Mouse (Mus musculus): ENCODE data around the gene Nrl. TPM values are rescaled to one million over a fixed set of nuclear protein-coding genes. Genes with fewer than 3 reads are reported as not detected.

Nrl gene
- polyA plus RNA-seq, 1 experiment, result not detected

- TF ChIP-seq CTCF (IDR thresholded peaks at IDR 0.05; ENCODE audit: insufficient read depth, low read depth, low read length), result peak; percentile 91
- no peak for TF ChIP-seq POLR2A (IDR thresholded peaks at IDR 0.05; ENCODE audit: insufficient read depth, low read depth, low read length)
- WGBS, result 33% methylated on average over 6 of the region's 6 CpGs
- Histone ChIP-seq H3K4me1 (ENCODE audit: control insufficient read depth, insufficient read depth, low read length) (peaks cover 4% of the 10 kb centered on the region), H3K4me3 (ENCODE audit: insufficient read depth, low read depth, low read length) (no peak overlapping the region), H3K27ac (ENCODE audit: insufficient read depth, low read depth, low read length) (no peak overlapping the region)
These were observed 27.3 kb downstream of the Nrl start for GRCm38 (mm10) chr14:55497449-55497821.

GRCm38 (mm10) chr14:55496761-55497448 is 27.9 kb downstream of the Nrl start:
- TF ChIP-seq CTCF (IDR thresholded peaks at IDR 0.05; ENCODE audit: insufficient read depth, low read depth, low read length) (no peak), POLR2A (IDR thresholded peaks at IDR 0.05; ENCODE audit: insufficient read depth, low read depth, low read length) (no peak)
- Histone ChIP-seq H3K4me1 (ENCODE audit: control insufficient read depth, insufficient read depth, low read length) (peaks cover 4% of the 10 kb centered on the region), H3K27ac (ENCODE audit: insufficient read depth, low read depth, low read length) (no peak overlapping the region), H3K4me3 (ENCODE audit: insufficient read depth, low read depth, low read length) (no peak overlapping the region)
- WGBS, result 80% methylated on average over 16 of the region's 16 CpGs

- 66% methylated on average over 20 of the region's 20 CpGs for WGBS
- Histone ChIP-seq H3K27ac (ENCODE audit: insufficient read depth, low read depth, low read length) (no peak overlapping the region), H3K4me1 (ENCODE audit: control insufficient read depth, insufficient read depth, low read length) (peaks cover 6% of the 10 kb centered on the region), H3K4me3 (ENCODE audit: insufficient read depth, low read depth, low read length) (no peak overlapping the region)
- TF ChIP-seq POLR2A (IDR thresholded peaks at IDR 0.05; ENCODE audit: insufficient read depth, low read depth, low read length), result no peak
- no peak for TF ChIP-seq CTCF (IDR thresholded peaks at IDR 0.05; ENCODE audit: insufficient read depth, low read depth, low read length)
These were observed 29.1 kb downstream of the Nrl start for GRCm38 (mm10) chr14:55495509-55496240.

GRCm38 (mm10) chr14:55492103-55492502 is 32.7 kb downstream of the Nrl start:
- Histone ChIP-seq H3K4me3 (ENCODE audit: insufficient read depth, low read depth, low read length) (no peak overlapping the region), H3K27ac (ENCODE audit: insufficient read depth, low read depth, low read length) (no peak overlapping the region), H3K4me1 (ENCODE audit: control insufficient read depth, insufficient read depth, low read length) (peaks cover 6% of the 10 kb centered on the region)
- TF ChIP-seq CTCF (IDR thresholded peaks at IDR 0.05; ENCODE audit: insufficient read depth, low read depth, low read length) (no peak), POLR2A (IDR thresholded peaks at IDR 0.05; ENCODE audit: insufficient read depth, low read depth, low read length) (no peak)
- WGBS, result 27% methylated on average over 3 of the region's 3 CpGs

- H3K4me1 ChIP-seq (ENCODE audit: control insufficient read depth, insufficient read depth, low read length), result peaks cover 6% of the 10 kb centered on the region
- WGBS, result under 1% methylated on average over 30 of the region's 30 CpGs
- H3K27ac ChIP-seq (ENCODE audit: insufficient read depth, low read depth, low read length), result peak overlapping the region; percentile 85
- TF ChIP-seq CTCF (IDR thresholded peaks at IDR 0.05; ENCODE audit: insufficient read depth, low read depth, low read length), result no peak
- no peak for TF ChIP-seq POLR2A (IDR thresholded peaks at IDR 0.05; ENCODE audit: insufficient read depth, low read depth, low read length)
- peak overlapping the region; percentile 88 for H3K4me3 ChIP-seq (ENCODE audit: insufficient read depth, low read depth, low read length)
These were observed 33.4 kb downstream of the Nrl start for GRCm38 (mm10) chr14:55491291-55491833.

GRCm38 (mm10) chr14:55490361-55491201 is 34.2 kb downstream of the Nrl start, which contains the start of gene Carmil3:
Carmil3 (plus strand) TSS chr14:55490651.
- TF ChIP-seq CTCF (IDR thresholded peaks at IDR 0.05; ENCODE audit: insufficient read depth, low read depth, low read length) (no peak), POLR2A (IDR thresholded peaks at IDR 0.05; ENCODE audit: insufficient read depth, low read depth, low read length) (peak; percentile 74)
- peaks cover 6% of the 10 kb centered on the region for H3K4me1 ChIP-seq (ENCODE audit: control insufficient read depth, insufficient read depth, low read length)
- H3K27ac ChIP-seq (ENCODE audit: insufficient read depth, low read depth, low read length), result peak within 1 kb of the TSS; percentile 85
- WGBS, result under 1% methylated on average over 68 of the region's 68 CpGs
- H3K4me3 ChIP-seq (ENCODE audit: insufficient read depth, low read depth, low read length), result peak within 1 kb of the TSS; percentile 88

GRCm38 (mm10) chr14:55486836-55487235 is 37.9 kb downstream of the Nrl start:
- Histone ChIP-seq H3K27ac (ENCODE audit: insufficient read depth, low read depth, low read length) (no peak overlapping the region), H3K4me1 (ENCODE audit: control insufficient read depth, insufficient read depth, low read length) (peaks cover 6% of the 10 kb centered on the region), H3K4me3 (ENCODE audit: insufficient read depth, low read depth, low read length) (no peak overlapping the region)
- WGBS, result 89% methylated on average over 8 of the region's 8 CpGs
- TF ChIP-seq CTCF (IDR thresholded peaks at IDR 0.05; ENCODE audit: insufficient read depth, low read depth, low read length) (no peak), POLR2A (IDR thresholded peaks at IDR 0.05; ENCODE audit: insufficient read depth, low read depth, low read length) (no peak)

GRCm38 (mm10) chr14:55484430-55485085 is 40.2 kb downstream of the Nrl start:
- WGBS, result 47% methylated on average over 5 of the region's 5 CpGs
- TF ChIP-seq POLR2A (IDR thresholded peaks at IDR 0.05; ENCODE audit: insufficient read depth, low read depth, low read length) (no peak), CTCF (IDR thresholded peaks at IDR 0.05; ENCODE audit: insufficient read depth, low read depth, low read length) (no peak)
- Histone ChIP-seq H3K4me1 (ENCODE audit: control insufficient read depth, insufficient read depth, low read length) (no peaks in the 10 kb centered on the region; the same call in 1 of the 2 replicates), H3K27ac (ENCODE audit: insufficient read depth, low read depth, low read length) (no peak overlapping the region), H3K4me3 (ENCODE audit: insufficient read depth, low read depth, low read length) (no peak overlapping the region)

All from olfactory bulb, adult 2 months (tissue).